Mouse (Mus musculus) kidney, adult 8-10 months (tissue): Measurements from ENCODE around the gene Rnf167.
A peak's percentile ranks its signal among the peaks of the same experiment; 100 is the strongest.

ENCODE experiments used
- DNase-seq, 2 experiments: peaks; one replicate each; pipeline ENCODE4 v3.0.0; 2022

The Rnf167 gene

DNA sequence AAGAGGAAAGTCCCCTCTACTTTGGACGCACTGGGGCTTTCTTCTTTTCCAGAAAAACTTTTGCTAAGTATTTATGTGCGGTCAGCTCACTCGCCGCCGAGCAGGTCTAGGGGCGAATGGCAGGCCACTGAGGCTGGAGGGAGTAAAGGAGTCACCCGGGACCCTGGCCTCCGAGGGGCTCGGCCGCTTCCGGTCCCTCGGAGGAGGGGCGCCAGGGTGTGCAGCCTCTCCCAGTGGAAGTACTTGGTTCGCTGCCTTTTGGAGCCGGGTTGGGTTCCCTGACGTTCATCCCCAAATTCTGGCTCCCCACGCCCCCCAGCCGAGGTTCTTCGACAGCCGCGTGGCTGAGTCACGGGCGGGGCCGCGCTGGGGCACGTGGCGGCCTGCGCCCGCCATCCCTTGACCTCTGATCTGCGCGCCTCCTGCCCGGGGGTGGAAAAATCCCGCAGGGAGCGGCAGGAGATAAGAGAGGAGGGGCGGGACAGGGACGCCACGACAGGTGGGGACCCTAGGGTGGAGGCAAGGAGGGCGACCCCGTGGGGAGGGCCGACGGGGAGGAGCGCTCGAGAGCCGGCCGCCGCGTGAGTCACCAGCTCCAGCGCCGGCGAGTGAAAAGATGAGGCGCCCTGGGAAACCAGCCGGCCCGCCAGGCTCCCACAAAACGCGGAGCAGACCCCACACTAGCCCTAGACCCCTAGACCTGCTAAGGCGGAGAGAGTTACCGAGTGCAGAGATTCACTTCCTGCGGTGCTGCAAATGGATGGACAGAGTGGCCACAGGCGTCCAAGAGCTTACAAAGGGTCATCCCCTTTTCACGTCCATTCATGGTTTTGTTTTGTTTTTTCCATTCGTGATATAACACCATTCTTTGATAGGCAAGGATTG, 8.8 kb downstream of the Rnf167 start:
- DNase-seq: peak in 1 of 2 experiments; percentile 50

DNA sequence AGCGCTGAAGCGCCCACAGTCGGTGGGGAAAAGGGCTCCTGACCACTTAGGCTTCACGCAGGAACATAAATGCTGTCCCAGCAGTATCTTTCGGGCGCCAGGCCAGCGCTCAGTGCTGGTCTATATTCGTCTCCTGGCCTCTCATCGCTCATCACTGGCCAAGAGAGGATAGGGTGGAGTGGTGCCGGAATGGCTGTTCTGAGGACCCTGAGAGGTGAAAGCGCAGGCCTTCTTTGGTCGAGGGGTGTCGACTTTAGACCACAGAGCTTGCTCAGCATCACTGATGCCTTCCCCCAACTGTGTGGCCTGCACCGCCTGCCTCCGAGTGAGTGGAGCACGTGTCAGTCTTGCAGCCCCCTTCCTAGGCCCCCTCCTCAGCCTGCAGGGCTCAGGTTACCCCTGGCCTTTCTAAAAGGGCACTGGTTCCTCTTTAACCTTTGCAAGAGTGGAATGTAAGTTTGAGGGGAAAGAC, 9.5 kb downstream of the Rnf167 start:
- peak in 1 of 2 experiments; percentile 55 for DNase-seq

DNA sequence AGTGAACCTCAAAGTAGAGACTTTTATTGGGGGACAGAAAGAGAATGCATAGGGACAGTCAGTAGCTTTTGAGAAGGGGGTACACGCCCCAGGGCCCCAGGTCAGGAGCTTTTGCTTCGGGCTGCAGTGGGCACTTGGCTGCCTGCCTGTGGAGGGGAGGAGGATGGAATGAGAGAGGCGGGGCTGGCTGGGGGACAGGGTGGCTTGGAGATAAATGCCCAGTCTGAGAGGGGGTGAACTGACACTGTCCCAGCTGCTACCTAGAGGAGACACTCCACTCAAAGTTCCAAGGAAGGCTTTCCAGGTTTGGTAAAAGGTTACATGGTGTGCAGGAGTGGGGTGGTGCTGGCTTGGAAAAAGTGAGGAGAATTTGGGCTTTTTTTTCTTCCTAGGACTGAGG, 9.9 kb downstream of the Rnf167 start, which contains the start of gene Eno3:
TSS of gene Eno3 (plus strand) at position 239 of the 400 bp plus-strand sequence.
- DNase-seq: no peak

DNA sequence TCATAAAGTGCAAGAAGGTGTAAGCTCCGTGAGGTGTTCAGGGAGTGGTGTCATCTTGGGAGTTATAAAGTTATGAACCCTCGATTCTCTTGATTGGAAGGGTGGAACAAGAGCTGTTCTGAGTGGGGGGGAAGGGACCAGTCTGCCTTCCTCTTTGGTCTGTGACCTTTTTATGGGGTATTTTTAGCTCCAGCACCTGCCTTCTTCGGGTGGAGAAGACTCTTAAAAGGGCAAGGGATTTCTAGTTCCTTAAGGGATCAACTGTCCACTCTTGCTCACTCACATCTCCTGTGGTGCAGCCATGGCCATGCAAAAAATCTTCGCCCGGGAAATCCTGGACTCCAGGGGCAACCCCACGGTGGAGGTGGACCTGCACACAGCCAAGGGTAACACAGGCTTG, 10.5 kb downstream of the Rnf167 start:
- DNase-seq: no peak

DNA sequence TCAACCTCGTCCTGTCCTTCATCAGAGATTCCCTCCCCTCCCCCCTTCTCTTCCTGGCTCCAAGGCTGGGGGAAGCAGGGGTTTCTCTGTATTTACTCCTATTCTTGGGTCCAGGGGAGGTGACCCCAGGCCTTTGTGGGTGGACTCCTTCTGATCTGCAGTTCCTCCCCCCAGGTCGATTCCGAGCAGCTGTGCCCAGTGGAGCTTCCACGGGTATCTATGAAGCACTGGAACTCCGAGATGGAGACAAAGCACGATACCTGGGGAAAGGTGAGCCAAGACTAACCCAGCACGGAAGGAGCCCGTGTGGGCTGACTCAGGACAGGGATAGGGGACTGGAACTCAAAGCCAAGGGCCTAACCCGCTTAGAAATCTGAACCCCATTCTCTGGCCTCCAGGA, 11.0 kb downstream of the Rnf167 start:
- no peak for DNase-seq

DNA sequence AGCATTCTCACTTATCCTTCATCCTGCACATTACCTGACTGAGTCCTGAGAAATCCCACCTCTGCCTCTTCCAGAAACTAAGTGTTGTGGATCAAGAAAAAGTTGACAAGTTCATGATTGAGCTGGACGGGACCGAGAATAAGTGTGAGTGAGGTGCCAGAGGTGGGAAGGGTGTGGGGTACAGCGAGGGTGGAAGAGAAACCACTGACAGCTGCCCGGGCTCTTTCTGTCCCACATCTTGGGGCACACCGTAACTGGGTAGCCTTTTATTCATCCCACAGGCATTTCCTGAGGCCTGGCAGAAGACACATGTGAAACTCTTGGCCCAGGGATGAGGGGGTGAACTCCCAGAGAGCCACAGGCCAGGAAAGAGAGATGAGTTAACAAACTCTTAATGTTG, 11.5 kb downstream of the Rnf167 start:
- no peak for DNase-seq

DNA sequence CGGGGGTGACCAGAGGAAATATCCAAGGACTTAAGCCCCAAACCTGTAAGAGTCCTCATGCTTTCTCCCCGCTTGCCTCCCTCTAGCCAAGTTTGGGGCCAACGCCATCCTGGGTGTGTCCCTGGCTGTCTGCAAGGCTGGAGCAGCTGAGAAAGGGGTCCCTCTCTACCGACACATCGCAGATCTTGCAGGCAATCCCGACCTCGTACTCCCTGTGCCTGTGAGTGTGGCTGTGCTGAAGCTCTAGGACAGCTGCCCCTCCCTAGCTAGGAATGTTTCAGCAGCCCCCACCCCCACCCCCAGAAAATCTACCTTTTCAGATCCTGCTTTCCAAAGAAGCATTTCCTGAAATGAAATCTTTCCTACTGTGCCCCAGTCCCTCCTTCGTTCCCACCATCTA, 11.9 kb downstream of the Rnf167 start:
- DNase-seq: no peak

DNA sequence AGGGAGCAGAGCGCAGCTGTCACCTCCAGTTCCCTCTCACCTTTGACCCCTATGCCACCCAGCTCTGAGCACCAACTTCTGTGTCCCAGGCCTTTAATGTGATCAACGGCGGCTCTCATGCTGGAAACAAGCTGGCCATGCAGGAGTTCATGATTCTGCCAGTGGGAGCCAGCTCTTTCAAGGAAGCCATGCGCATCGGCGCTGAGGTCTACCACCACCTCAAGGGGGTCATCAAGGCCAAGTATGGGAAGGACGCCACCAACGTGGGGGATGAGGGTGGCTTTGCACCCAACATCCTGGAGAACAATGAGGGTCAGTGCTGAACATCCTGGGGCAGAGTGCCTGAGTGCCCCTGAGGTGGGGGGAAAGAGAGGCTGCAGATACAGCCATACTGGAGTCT, 13.5 kb downstream of the Rnf167 start:
- no peak for DNase-seq

DNA sequence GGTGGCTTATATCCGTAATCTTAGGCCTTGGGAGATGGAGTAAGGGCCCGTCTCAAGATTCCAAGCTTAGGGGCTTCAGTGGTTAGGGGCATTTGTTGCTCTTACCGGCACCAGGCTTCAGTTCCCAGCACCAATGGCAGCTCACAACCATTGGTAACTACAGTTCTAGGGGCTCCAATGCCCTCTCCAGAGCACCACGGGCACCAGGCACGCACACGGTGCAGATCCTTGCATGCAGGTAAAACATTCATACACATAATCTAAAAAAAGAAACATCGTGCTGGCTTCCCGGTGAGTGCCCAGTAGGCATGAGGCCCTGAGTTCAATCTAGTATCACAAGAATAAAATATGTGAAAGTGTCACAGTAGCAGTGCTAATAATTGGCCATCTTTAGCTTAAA, 16.1 kb downstream of the Rnf167 start:
- no peak for DNase-seq

DNA sequence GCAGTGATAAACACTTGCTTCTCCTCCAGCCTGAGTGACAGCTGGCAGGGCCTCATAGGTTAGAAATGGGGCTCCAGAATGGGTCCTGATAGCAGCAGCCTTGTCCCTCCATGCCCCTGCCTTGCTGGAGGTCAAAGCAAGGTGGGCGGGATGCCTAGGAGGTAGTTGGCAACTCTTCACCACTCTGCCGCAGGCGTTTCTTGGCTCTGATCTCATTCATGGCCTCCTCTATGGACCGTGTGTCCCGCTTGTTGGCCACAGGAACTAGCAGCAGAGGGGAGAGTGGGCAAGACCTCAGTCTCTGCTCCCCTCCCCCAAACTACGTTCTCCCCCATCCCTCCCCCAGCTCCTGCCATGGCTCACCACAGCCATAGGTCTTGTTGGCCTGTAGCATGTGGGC, 16.9 kb downstream of the Rnf167 start:
- DNase-seq: no peak

DNA sequence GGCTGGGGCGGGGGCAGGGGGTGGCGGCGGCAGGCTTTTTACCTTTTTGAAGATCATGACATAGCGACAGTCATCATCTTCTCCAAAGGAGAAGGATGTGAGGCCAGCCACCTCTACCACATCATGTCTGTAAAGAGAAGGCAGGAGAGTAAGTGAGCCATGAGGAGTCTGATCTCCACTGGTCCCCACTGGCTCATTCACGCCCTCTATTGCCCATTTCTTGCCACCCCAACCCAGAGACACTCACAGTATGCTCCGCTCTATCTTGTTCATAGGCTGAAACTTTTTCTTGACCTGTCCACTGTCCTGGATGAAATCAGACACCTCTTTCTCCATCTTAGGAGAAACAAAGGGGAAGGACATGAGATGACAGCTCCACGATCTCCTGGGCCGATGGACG, 17.7 kb downstream of the Rnf167 start:
- no peak for DNase-seq

DNA sequence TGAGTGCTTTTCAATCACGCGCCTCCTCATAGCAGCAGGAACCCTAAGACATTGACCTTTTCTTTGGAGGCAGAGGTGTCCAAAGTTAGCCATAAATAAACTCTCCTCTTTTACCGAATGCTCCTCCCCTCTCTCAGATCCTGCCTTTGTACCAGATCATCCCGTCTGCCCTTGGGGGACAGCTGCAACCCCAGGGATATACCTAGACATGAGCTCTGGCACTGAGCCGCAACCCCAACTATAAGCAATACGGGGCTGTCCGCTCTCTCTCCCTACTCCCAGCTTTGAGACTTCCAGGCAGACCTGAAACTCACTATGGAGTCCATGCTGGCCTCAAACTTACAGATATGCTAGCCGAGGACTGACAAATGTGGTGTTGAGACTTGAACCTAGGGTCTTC, 19.7 kb downstream of the Rnf167 start:
- DNase-seq: no peak

DNA sequence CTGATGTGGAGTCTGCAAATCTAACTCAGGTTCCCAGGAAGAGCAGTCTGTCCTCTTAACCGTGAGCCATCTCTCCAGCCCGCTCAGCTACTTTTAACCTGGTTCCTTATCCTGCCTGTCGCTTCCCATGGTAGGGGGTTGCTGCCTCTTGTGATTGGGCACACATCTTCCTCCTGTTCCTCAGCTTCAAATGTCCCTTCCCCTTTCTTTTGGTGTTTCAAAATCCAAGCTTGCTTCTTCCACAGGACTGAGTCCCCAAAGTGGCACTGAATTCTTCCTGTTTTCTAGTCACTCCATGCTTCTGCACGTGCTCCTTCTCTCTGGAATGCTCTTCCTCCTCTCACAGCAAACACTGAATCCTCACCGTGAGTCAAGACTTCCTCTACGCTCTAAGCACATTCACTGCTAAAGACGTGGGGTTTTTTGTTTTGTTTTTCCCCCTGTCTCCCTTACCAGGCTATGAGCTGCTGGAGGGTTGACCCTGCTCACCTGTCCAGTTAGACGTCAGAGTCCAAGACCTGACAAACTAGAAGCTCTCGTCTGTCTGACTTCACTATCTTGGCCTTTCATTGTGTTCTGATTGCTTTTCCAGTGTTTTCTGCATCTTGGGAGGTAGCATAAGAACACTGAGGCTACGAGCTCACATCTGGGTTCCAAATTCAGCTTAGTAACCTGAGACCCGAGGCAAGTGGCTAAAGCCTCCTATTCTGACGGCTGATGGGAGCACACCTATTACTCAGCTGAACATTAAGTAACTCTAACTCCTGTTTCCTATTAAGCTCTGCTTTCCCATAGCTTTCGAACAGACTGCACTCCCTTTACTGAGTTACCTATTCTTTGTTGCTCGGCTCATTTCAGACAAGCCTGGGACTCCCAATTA, 20.5 kb downstream of the Rnf167 start:
- DNase-seq: no peak

DNA sequence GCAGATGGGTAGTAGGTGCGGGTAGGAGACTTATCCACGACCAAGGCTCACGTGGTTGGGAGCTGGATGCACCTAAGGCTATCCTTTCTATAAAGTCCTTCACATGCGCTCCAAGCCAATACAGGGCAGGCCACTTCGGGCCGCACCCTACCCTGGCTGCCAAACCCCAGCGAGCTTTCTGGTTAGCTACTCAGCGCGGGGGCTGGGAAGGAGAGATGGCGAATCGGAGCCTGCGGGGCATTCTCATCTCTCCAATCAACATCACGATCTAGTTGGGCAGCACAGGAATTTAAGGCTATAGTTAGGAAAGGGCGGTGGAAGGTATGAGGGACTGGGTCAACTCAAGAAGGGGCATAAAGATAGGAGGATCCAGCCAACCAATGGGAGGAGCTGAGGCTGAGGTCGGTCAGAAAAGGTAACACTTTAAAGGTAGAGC, 21.3 kb downstream of the Rnf167 start:
- no peak for DNase-seq

DNA sequence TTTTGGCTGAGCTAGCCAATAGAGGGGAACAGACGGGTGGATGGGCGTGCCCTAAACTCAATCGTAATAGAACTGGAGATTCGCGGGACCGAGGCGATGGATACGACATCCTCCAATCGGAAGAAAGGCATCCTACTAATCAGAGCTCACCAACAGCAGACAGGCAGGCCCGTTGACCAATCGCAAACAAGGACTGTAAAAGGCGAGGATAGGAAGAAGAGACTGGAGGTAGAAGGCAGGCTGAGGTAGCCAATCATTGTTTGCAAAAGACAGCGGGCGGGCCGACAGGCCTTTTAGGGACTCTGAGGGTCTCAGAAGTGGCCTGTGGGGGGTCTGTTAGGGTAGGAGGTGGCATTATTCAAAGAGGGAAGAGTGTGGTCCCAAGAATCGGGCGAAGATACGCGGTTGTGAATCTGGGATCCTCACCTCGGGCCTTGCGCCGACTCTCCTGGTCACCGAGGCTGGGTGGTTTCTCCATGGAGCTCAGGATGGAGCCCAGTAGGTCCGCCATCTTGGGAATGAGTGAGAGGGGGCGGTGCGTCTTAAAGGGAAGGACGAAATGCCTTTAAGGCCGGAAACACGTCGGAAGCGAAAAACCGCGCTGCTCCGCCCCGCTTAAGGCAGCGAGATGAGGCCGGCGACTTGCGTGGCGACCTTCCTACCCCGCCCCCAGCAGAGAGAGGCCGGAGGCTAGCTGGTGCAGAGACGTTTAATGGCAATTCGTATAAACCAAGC, 21.9 kb downstream of the Rnf167 start, which contains the start of gene Spag7:
TSS of gene Spag7 (minus strand) at position 646 of the 735 bp plus-strand sequence.
- DNase-seq: peak; percentile 99 to 100

DNA sequence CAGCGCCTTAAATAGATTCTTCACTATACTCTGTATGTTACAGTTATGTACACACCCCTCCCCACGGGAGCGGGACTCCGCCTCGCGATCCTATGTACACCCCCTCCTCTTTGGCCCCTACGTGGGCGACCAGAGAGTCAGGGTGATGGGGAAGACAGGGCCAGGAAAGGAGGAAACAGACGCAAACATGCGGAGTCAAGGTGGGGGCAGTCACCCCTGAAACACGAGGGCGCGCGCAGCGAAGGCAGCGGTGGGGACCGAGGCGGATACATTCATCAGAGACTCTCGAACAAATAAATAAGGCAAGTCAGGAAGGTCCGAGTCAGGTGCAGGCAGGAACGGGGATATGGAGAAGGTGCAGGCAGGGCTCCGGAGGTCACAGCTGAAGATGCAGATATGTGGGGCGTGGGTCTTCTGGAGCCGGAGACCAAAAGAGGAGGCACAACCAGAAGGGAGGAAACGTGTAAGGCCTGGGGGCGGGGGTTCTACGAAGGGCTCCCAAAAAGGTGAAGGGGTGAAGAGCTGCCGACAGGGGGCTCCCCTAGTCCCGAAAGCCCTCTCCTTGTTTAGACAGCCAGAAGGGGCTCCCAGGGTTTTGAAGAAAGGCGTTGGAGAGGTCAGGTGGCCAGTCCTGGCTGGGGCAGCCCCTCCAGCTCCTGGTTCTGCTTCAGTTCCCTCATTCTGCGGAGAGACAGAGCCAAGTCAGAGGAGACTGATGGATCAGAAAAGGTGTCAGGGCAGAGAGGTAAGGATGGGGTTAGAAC, 22.7 kb downstream of the Rnf167 start:
- DNase-seq: peak; percentile 65 to 77

DNA sequence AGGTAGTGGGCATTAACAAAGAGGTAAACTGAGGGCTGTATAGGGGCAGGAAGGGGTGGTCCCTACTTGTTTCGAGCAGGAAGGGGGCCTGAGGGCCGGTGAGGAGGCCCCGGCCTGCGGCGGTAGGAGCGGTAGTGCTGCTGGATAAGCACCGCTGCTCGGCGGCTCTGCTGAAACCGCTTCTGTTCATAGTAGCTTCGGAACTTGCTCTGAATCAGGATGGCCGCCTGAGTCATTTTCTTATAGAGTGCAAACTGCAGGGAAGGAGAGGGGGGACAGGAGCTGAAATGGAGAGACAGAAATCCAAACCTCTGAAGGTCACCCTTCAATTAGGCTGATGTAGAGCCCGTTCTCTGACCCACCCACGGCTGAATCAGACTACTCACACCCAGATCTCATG, 23.4 kb downstream of the Rnf167 start:
- no peak for DNase-seq

DNA sequence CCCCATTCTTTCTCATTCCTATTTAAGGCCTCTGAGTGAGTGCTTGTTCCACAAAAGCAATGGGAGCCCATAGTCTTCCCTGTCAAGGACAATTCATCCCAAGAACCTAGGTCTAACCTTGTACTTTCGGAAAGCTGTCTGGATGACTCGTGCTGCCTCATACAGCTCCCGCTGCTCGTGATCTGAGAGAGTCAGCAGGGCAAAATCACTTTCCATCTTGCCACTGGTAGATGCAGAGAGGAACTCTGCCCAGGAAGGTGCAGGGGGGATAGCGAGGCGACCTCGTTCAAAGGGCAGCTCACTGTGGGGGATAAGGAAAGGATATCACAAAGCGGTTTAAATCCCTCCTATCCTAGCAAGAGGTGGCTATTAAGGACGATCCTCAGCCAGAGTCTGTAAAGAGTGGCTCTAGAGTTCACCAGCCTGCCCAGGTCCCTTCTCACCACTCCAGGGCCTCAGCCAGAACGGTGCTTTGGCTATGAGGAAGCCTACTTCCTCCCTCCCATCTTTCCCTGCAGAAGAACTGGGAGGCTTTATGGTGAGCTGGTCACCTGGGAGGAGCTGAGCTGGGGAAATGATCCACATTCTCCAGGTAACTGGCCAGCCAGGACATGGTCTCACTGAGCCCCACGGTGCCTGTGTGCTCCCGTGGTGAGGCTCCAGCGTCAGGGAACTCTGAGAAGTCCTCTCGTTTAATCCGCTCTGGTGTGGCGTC, 24.5 kb downstream of the Rnf167 start:
- DNase-seq: no peak

DNA sequence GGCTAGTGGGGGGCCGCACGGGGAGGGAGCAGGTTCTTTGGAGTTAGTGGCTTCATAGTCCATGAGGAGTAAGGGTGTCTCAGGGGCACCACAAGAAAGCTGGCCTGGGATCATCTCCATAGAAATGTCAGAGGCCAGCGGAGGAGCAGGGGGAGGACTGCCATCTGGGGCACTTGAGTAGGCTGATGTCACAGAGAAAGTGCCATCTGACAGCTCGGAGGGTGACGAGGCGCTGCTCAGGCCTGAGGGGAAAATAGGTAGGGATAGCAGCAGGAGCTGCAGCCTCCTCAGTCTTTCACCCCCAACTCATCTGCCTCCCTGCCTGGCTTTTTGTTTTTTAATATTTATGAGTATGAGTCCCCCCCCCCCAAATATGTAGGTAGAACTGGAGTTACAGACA, 27.0 kb downstream of the Rnf167 start:
- no peak for DNase-seq

DNA sequence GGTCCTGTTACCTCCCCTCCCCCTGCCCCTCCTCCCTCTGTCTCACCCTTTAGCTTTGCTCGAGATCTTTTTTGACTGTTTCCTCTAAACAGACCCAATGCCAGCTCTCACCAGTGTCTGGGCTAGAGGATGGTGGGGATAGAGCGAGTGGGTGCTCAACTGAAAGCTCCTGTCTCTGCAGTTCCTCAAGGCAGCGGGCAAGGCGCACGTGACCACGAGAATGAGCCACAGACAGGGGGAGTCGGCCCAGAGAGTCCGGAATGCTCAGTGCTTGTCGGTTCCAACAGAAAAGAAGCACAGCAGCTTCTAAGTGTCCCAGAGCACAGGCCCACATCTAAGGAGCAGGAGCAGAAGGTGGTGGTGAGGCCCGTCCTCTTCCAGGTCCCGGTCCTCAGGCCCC, 27.5 kb downstream of the Rnf167 start:
- no peak for DNase-seq

DNA sequence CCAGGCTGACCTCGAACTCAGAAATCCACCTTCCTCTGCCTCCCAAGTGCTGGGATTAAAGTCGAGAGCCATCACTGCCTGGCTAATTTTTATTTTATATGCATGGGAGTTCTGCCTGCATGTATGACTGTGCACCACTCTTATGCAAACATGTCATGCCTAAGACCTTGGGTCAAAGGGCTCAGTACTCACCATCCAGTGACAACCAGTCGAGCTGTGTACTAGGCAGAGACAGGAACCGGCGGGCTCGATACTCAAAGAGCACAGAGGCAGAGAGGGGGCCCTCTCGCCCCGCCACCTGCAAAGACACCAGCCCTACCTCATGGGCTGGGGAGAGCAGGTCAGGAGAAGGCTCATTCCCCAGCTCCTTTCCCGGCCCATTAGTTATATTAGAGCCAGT, 31.1 kb downstream of the Rnf167 start:
- no peak for DNase-seq
